Mouse (Mus musculus) G1E (cell line): ENCODE data around the gene Spg7. TPM values are rescaled to one million over a fixed set of nuclear protein-coding genes. Genes with fewer than 3 reads are reported as not detected.

Experiments used
- ATAC-seq: 2 replicates; pipeline ENCODE4 v1.8.0; 2016; ENCODE audit warnings: mild to moderate bottlenecking; ENCODE audit not compliant: insufficient number of reproducible peaks, poor library complexity, low FRiP score, severe bottlenecking; ENCODE audit errors: extremely low read depth
- DNase-seq: peaks from one replicate; pipeline ENCODE4 v3.0.0; 2012; ENCODE audit warnings: low spot score
- H3K27me3 ChIP-seq: 2 replicates; pipeline ENCODE4 v1.6.1; 2012; ENCODE audit warnings: mild to moderate bottlenecking, low read length, inconsistent platforms; ENCODE audit not compliant: insufficient read depth
- H3K36me3 ChIP-seq: replicated peaks from 2 replicates; pipeline ENCODE3; 2012; ENCODE audit warnings: mild to moderate bottlenecking, inconsistent platforms
- H3K4me1 ChIP-seq: 2 replicates; pipeline ENCODE4 v1.6.1; 2012; ENCODE audit warnings: low read depth, low read length, inconsistent platforms, mixed read lengths; ENCODE audit not compliant: insufficient read depth
- H3K4me3 ChIP-seq: 2 replicates; pipeline ENCODE4 v1.5.1; 2012; ENCODE audit warnings: low read depth, mild to moderate bottlenecking, inconsistent platforms, low read length, moderate library complexity, mixed read lengths
- H3K9me3 ChIP-seq: replicated peaks from 2 replicates; pipeline ENCODE4 v1.6.1; 2012; ENCODE audit warnings: inconsistent platforms
- CTCF ChIP-seq: IDR thresholded peaks from 2 replicates; pipeline ENCODE4 v1.5.1; 2012; ENCODE audit warnings: low read depth, low read length, inconsistent platforms, mixed read lengths
- GATA1 ChIP-seq: IDR thresholded peaks from 2 replicates; pipeline ENCODE4 v1.6.1; 2012; ENCODE audit warnings: borderline replicate concordance, low read length, inconsistent platforms, mixed read lengths
- GATA2 ChIP-seq: IDR thresholded peaks from 2 replicates; pipeline ENCODE4 v1.6.1; 2012; ENCODE audit warnings: low read depth, low read length, inconsistent platforms, borderline replicate concordance
- POLR2AphosphoS5 ChIP-seq: IDR thresholded peaks from 2 replicates; pipeline ENCODE4 v1.6.1; 2012; ENCODE audit warnings: low read depth, low read length, inconsistent platforms; ENCODE audit not compliant: insufficient replicate concordance
- TAL1 ChIP-seq: conservative IDR thresholded peaks from 2 replicates; pipeline ENCODE4 v1.6.1; 2012; ENCODE audit warnings: low read depth, low read length, inconsistent platforms, mixed read lengths
- polyA plus RNA-seq: library from polyadenylated mRNA; stranded (reverse); fragments of >175 nt; gene quantifications from 2 replicates; pipeline ENCODE4 v1.2.3, GENCODE M21; 2012
- total RNA-seq, 2 experiments: library from RNA; stranded (forward) in 1 of 2; stranded (reverse) in 1 of 2; fragments of 200-1000 nt in 1 of 2; fragments of >200 nt in 1 of 2; fragmentation: Nextera tagmentation in 1 of 2; gene quantifications; 2 replicates each; pipeline ENCODE4 v1.2.3; 2014 to 2017

Spg7 gene
- total and polyA plus RNA-seq, 3 experiments = 11.7 to 40.2 (median 20.9) TPM

DNA sequence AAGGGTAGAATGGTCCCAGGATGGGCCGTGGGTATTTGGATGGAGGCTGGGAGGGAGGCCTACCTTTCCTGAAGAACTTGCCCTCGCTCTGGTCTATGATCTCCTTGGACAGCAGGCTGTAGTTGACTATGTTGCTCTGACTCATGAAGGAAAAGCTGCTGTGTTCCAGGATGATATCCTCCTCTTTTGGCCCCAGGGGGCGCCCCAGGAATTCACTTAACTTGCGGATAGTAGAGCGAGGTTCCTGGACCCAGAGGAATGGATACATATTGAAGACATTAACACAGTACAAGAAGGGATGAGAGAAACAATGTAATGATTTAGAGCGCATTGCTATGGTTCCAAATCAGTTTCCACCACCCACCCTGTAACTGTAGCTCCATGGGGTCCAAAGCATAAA is 82.5 kb downstream of the Spg7 start:
- no peak for TF ChIP-seq POLR2AphosphoS5
- TF ChIP-seq GATA2 = no peak
- no peak for TF ChIP-seq TAL1
- TF ChIP-seq GATA1 = no peak
- TF ChIP-seq CTCF = no peak
- H3K4me3 ChIP-seq = no peak overlapping the region
- DNase-seq (no peak), ATAC-seq (no peak)
- H3K36me3 ChIP-seq = no peaks in the 10 kb centered on the region
- H3K4me1 ChIP-seq = peaks cover 3% of the 10 kb centered on the region; the same call in 1 of the 2 replicates
- H3K27me3 ChIP-seq = peaks cover 50% of the 10 kb centered on the region
- H3K9me3 ChIP-seq = no peaks in the 10 kb centered on the region

DNA sequence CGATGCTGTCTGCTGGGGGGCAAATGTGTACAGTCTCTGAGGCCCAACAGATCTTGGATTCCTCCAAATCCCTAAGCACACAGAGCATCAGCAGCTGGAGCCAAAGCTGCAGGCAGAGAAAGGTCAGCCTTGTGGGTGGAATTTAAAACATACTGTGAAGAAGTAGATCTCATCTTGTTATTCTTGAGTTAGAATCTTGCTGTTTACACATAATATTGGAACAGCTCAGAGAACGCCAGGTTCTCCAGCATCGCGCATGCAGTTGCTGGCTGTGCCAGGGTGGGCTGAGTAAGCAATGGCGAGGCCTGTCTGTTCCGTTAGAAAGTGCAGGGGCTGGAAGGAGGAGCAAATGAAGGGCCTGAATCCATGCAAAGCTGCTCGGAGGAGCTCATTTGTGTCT is 83.6 kb downstream of the Spg7 start:
- no peak overlapping the region for H3K4me3 ChIP-seq

More for the DNA sequence above, 83.6 kb downstream of the Spg7 start:
- DNase-seq (no peak), ATAC-seq (no peak)
- Histone ChIP-seq H3K4me1 (peaks cover 3% of the 10 kb centered on the region; the same call in 1 of the 2 replicates), H3K9me3 (no peaks in the 10 kb centered on the region), H3K27me3 (peaks cover 57% of the 10 kb centered on the region), H3K36me3 (no peaks in the 10 kb centered on the region)
- TF ChIP-seq CTCF (no peak), GATA1 (no peak), GATA2 (no peak), POLR2AphosphoS5 (no peak), TAL1 (no peak)

Other genes with a start within 250 kb of the Spg7 start
- gene Cdh15, start 215.0 kb upstream of the Spg7 start, total RNA-seq (2014; fragmentation: Nextera tagmentation) = not detected in 2 replicates
- gene Cdh15, start 215.0 kb upstream of the Spg7 start, total RNA-seq (2017) = not detected in 2 replicates
- not detected in 2 replicates for gene Cdh15, start 215.0 kb upstream of the Spg7 start, polyA plus RNA-seq
- gene Ankrd11, start 20.7 kb upstream of the Spg7 start, total RNA-seq (2014; fragmentation: Nextera tagmentation) = 115 and 128 TPM in 2 replicates
- 51.5 and 57.3 TPM in 2 replicates for gene Ankrd11, start 20.7 kb upstream of the Spg7 start, total RNA-seq (2017)
- 90.7 and 96.3 TPM in 2 replicates for gene Ankrd11, start 20.7 kb upstream of the Spg7 start, polyA plus RNA-seq
- 835 and 904 TPM in 2 replicates for gene Rpl13, start 39.4 kb downstream of the Spg7 start, total RNA-seq (2014; fragmentation: Nextera tagmentation)
- 3,495 and 3,523 TPM in 2 replicates for gene Rpl13, start 39.4 kb downstream of the Spg7 start, total RNA-seq (2017)
- gene Rpl13, start 39.4 kb downstream of the Spg7 start, polyA plus RNA-seq = 4,220 and 5,023 TPM in 2 replicates
- gene Cpne7, start 54.4 kb downstream of the Spg7 start, total RNA-seq (2014; fragmentation: Nextera tagmentation) = 3.1 and 4.3 TPM in 2 replicates
- gene Cpne7, start 54.4 kb downstream of the Spg7 start, total RNA-seq (2017) = 3.6 and 6.1 TPM in 2 replicates
- 11.1 and 11.2 TPM in 2 replicates for gene Cpne7, start 54.4 kb downstream of the Spg7 start, polyA plus RNA-seq
- not detected in 2 replicates for gene Sult5a1, start 95.4 kb downstream of the Spg7 start, total RNA-seq (2014; fragmentation: Nextera tagmentation)
- gene Sult5a1, start 95.4 kb downstream of the Spg7 start, total RNA-seq (2017) = 0.06 and 0.11 TPM in 2 replicates
- gene Sult5a1, start 95.4 kb downstream of the Spg7 start, polyA plus RNA-seq = not detected in 2 replicates
- not detected in 2 replicates for gene Dpep1, start 123.3 kb downstream of the Spg7 start, total RNA-seq (2014; fragmentation: Nextera tagmentation)
- gene Dpep1, start 123.3 kb downstream of the Spg7 start, total RNA-seq (2017) = 0.06 and 0.11 TPM in 2 replicates
- gene Dpep1, start 123.3 kb downstream of the Spg7 start, polyA plus RNA-seq = not detected in 2 replicates
- gene Chmp1a, start 149.8 kb downstream of the Spg7 start, total RNA-seq (2014; fragmentation: Nextera tagmentation) = 19.6 and 37.3 TPM in 2 replicates
- 57.9 and 78.2 TPM in 2 replicates for gene Chmp1a, start 149.8 kb downstream of the Spg7 start, total RNA-seq (2017)
- gene Chmp1a, start 149.8 kb downstream of the Spg7 start, polyA plus RNA-seq = 32.7 and 35.9 TPM in 2 replicates
- 0.30 and 3.5 TPM in 2 replicates for gene Spata33, start 149.9 kb downstream of the Spg7 start, total RNA-seq (2014; fragmentation: Nextera tagmentation)
- gene Spata33, start 149.9 kb downstream of the Spg7 start, total RNA-seq (2017) = 1.1 and 1.2 TPM in 2 replicates
- 0.09 and 0.13 TPM in 2 replicates for gene Spata33, start 149.9 kb downstream of the Spg7 start, polyA plus RNA-seq
- gene Cdk10, start 161.9 kb downstream of the Spg7 start, total RNA-seq (2014; fragmentation: Nextera tagmentation) = 22.2 and 22.3 TPM in 2 replicates
- 25.5 and 29.3 TPM in 2 replicates for gene Cdk10, start 161.9 kb downstream of the Spg7 start, total RNA-seq (2017)
- 56.3 and 64.2 TPM in 2 replicates for gene Cdk10, start 161.9 kb downstream of the Spg7 start, polyA plus RNA-seq
- 3.4 and 6.8 TPM in 2 replicates for gene Spata2l, start 173.3 kb downstream of the Spg7 start, total RNA-seq (2014; fragmentation: Nextera tagmentation)
- gene Spata2l, start 173.3 kb downstream of the Spg7 start, total RNA-seq (2017) = 2.2 and 3.7 TPM in 2 replicates
- gene Spata2l, start 173.3 kb downstream of the Spg7 start, polyA plus RNA-seq = 5.2 and 5.7 TPM in 2 replicates
- 6.6 and 15.0 TPM in 2 replicates for gene Zfp276, start 191.3 kb downstream of the Spg7 start, total RNA-seq (2014; fragmentation: Nextera tagmentation)
- gene Zfp276, start 191.3 kb downstream of the Spg7 start, total RNA-seq (2017) = 8.6 and 11.5 TPM in 2 replicates
- gene Zfp276, start 191.3 kb downstream of the Spg7 start, polyA plus RNA-seq = 6.8 and 7.1 TPM in 2 replicates
- 10.5 and 11.1 TPM in 2 replicates for gene Vps9d1, start 191.4 kb downstream of the Spg7 start, total RNA-seq (2014; fragmentation: Nextera tagmentation)
- gene Vps9d1, start 191.4 kb downstream of the Spg7 start, total RNA-seq (2017) = 6.9 and 8.7 TPM in 2 replicates
- gene Vps9d1, start 191.4 kb downstream of the Spg7 start, polyA plus RNA-seq = 69.5 and 89.2 TPM in 2 replicates